Mouse (Mus musculus) liver, embryonic 15.5 days (tissue): ENCODE results near the gene Cry2. TPM values are rescaled to one million over a fixed set of nuclear protein-coding genes. Genes with fewer than 3 reads are reported as not detected.
A peak's percentile ranks its signal among the peaks of the same experiment; 100 is the strongest.
"Not testable (repeated sequence)": the region's sequence is repeated elsewhere in the genome, so short reads cannot be mapped to it uniquely, and the experiment has no call there.

Experiments
- ATAC-seq: fragments of 200-750 bp; cut with Nextera tagmentation; 2 replicates; pipeline ENCODE4 v1.8.0; 2017; ENCODE audit warnings: moderate number of reproducible peaks, mild to moderate bottlenecking, moderate library complexity; ENCODE audit not compliant: insufficient read depth
- H3K27ac ChIP-seq: fragments of 300-500 bp; sonication (generic); replicated peaks from 2 replicates; pipeline ENCODE4 v1.5.1; 2015; ENCODE audit warnings: mild to moderate bottlenecking, inconsistent platforms
- H3K27me3 ChIP-seq: fragments of 300-500 bp; sonication (generic); 2 replicates; pipeline ENCODE4 v1.6.1; 2015; ENCODE audit warnings: mild to moderate bottlenecking, inconsistent platforms
- H3K36me3 ChIP-seq: fragments of 300-500 bp; sonication (generic); replicated peaks from 2 replicates; pipeline ENCODE4 v1.6.1; 2015; ENCODE audit warnings: moderate library complexity, mild to moderate bottlenecking, inconsistent platforms
- H3K4me1 ChIP-seq: fragments of 300-500 bp; sonication (generic); replicated peaks from 2 replicates; pipeline ENCODE4 v1.6.1; 2015; ENCODE audit warnings: inconsistent platforms
- H3K4me2 ChIP-seq: fragments of 300-500 bp; sonication (generic); 2 replicates; pipeline ENCODE4 v1.6.1; 2015; ENCODE audit warnings: moderate library complexity, mild to moderate bottlenecking, inconsistent platforms
- H3K4me3 ChIP-seq: fragments of 300-500 bp; sonication (generic); replicated peaks from 2 replicates; pipeline ENCODE4 v1.5.1; 2015; ENCODE audit warnings: mild to moderate bottlenecking, inconsistent platforms
- H3K9ac ChIP-seq: fragments of 300-500 bp; sonication (generic); 2 replicates; pipeline ENCODE4 v1.6.1; 2015; ENCODE audit warnings: moderate library complexity, mild to moderate bottlenecking, inconsistent platforms
- H3K9me3 ChIP-seq: fragments of 300-500 bp; sonication (generic); replicated peaks from 2 replicates; pipeline ENCODE4 v1.6.1; 2016; ENCODE audit warnings: inconsistent platforms
- WGBS: fragments of 180-500 bp; shearing (Covaris S2); methylation state at CpG from one replicate; pipeline ENCODE4 v1.1.7; 2015; ENCODE audit warnings: mixed read lengths; ENCODE audit not compliant: insufficient replicate concordance; 5-methylcytosine and 5-hydroxymethylcytosine counted together
- polyA plus RNA-seq: library from polyadenylated mRNA; unstranded; fragments of >200 nt; fragmentation: Nextera tagmentation; extraction: Ambion mirVana; gene quantifications from 2 replicates; pipeline ENCODE4 v1.2.1, GENCODE M21; 2015

Gene Cry2
- polyA plus RNA-seq = 11.2 and 14.6 TPM in 2 replicates

- H3K9me3 ChIP-seq = no peaks in the 10 kb centered on the region
- under 1% methylated on average over 76 of the region's 76 CpGs for WGBS
- H3K4me2 ChIP-seq = peak within 1 kb of the TSS; percentile 99
- peak within 1 kb of the TSS; percentile 82 for H3K4me3 ChIP-seq
- no peaks in the 10 kb centered on the region for H3K36me3 ChIP-seq
- H3K27ac ChIP-seq = peak within 1 kb of the TSS; percentile 79
- H3K27me3 ChIP-seq = no peaks in the 10 kb centered on the region
- ATAC-seq = peak; percentile 94
- H3K9ac ChIP-seq = peak within 1 kb of the TSS; percentile 92
- H3K4me1 ChIP-seq = peaks cover 70% of the 10 kb centered on the region
These were observed at the start of gene Cry2 for GRCm38 (mm10) chr2:92433578-92434374. TSS of gene Cry2 (minus strand) at chr2:92434043.

- H3K4me1 ChIP-seq = peaks cover 14% of the 10 kb centered on the region
- H3K9me3 ChIP-seq = no peaks in the 10 kb centered on the region
- ATAC-seq = 0 out of 2 replicates have a peak, but pooled peaks have one; percentile 25
- 27% methylated on average over 5 of the region's 5 CpGs for WGBS
- H3K27ac ChIP-seq = peak overlapping the region; percentile 33; the same call in 1 of the 2 replicates
- H3K4me2 ChIP-seq = peak overlapping the region; percentile 48; the same call in 1 of the 2 replicates
- H3K36me3 ChIP-seq = no peaks in the 10 kb centered on the region
- peaks cover 40% of the 10 kb centered on the region for H3K27me3 ChIP-seq
- no peak overlapping the region for H3K4me3 ChIP-seq
- H3K9ac ChIP-seq = no peak overlapping the region
These were observed 49.7 kb upstream of the Cry2 start for GRCm38 (mm10) chr2:92483505-92483904.

- Histone ChIP-seq H3K27ac (no peak overlapping the region), H3K4me3 (no peak overlapping the region), H3K4me2 (no peak overlapping the region), H3K27me3 (peaks cover 40% of the 10 kb centered on the region), H3K36me3 (no peaks in the 10 kb centered on the region), H3K9ac (no peak overlapping the region), H3K9me3 (no peaks in the 10 kb centered on the region), H3K4me1 (peaks cover 14% of the 10 kb centered on the region)
- WGBS = 13% methylated on average over 1 of the region's 1 CpGs
- no peak for ATAC-seq
These were observed 48.7 kb upstream of the Cry2 start for GRCm38 (mm10) chr2:92482551-92482950.

GRCm38 (mm10) chr2:92478313-92478688 lies 44.5 kb upstream of the Cry2 start:
- Histone ChIP-seq H3K9me3 (no peaks in the 10 kb centered on the region), H3K4me3 (no peak overlapping the region), H3K4me2 (no peak overlapping the region), H3K36me3 (no peaks in the 10 kb centered on the region), H3K9ac (no peak overlapping the region), H3K4me1 (no peaks in the 10 kb centered on the region; the same call in 1 of the 2 replicates), H3K27ac (no peak overlapping the region), H3K27me3 (peaks cover 5% of the 10 kb centered on the region)
- 45% methylated on average over 4 of the region's 4 CpGs for WGBS
- no peak for ATAC-seq

- ATAC-seq = no peak
These were observed 43.9 kb upstream of the Cry2 start for GRCm38 (mm10) chr2:92477672-92478312.

GRCm38 (mm10) chr2:92476580-92476979 lies 42.7 kb upstream of the Cry2 start:
- H3K36me3 ChIP-seq, H3K27ac ChIP-seq, H3K4me2 ChIP-seq, ATAC-seq, H3K27me3 ChIP-seq, H3K9ac ChIP-seq, H3K9me3 ChIP-seq, H3K4me3 ChIP-seq, H3K4me1 ChIP-seq: not testable (repeated sequence)
- WGBS = 65% methylated on average over 7 of the region's 7 CpGs

More at GRCm38 (mm10) chr2:92477672-92478312, 43.9 kb upstream of the Cry2 start:
- no peaks in the 10 kb centered on the region for H3K36me3 ChIP-seq
- no peak overlapping the region for H3K27ac ChIP-seq
- H3K4me1 ChIP-seq = no peaks in the 10 kb centered on the region; the same call in 1 of the 2 replicates
- H3K4me2 ChIP-seq = no peak overlapping the region
- H3K27me3 ChIP-seq = no peaks in the 10 kb centered on the region
- 75% methylated on average over 12 of the region's 12 CpGs for WGBS
- H3K4me3 ChIP-seq = no peak overlapping the region
- no peaks in the 10 kb centered on the region for H3K9me3 ChIP-seq
- no peak overlapping the region for H3K9ac ChIP-seq

GRCm38 (mm10) chr2:92475711-92476110 lies 41.9 kb upstream of the Cry2 start:
- Histone ChIP-seq H3K9ac (no peak overlapping the region), H3K27me3 (no peaks in the 10 kb centered on the region), H3K9me3 (no peaks in the 10 kb centered on the region), H3K4me3 (no peak overlapping the region), H3K4me1 (no peaks in the 10 kb centered on the region), H3K4me2 (no peak overlapping the region), H3K36me3 (no peaks in the 10 kb centered on the region), H3K27ac (no peak overlapping the region)
- WGBS = 55% methylated on average over 2 of the region's 2 CpGs
- no peak for ATAC-seq

GRCm38 (mm10) chr2:92474920-92475319 lies 41.1 kb upstream of the Cry2 start:
- no peaks in the 10 kb centered on the region for H3K9me3 ChIP-seq
- H3K4me1 ChIP-seq = no peaks in the 10 kb centered on the region
- H3K4me2 ChIP-seq = no peak overlapping the region
- 66% methylated on average over 3 of the region's 3 CpGs for WGBS
- no peak overlapping the region for H3K9ac ChIP-seq
- no peak overlapping the region for H3K27ac ChIP-seq
- H3K4me3 ChIP-seq = no peak overlapping the region
- no peak for ATAC-seq
- no peaks in the 10 kb centered on the region for H3K36me3 ChIP-seq
- H3K27me3 ChIP-seq = no peaks in the 10 kb centered on the region

GRCm38 (mm10) chr2:92471886-92472670 lies 38.2 kb upstream of the Cry2 start:
- Histone ChIP-seq H3K9ac (no peak overlapping the region), H3K4me2 (no peak overlapping the region), H3K36me3 (no peaks in the 10 kb centered on the region), H3K27me3 (no peaks in the 10 kb centered on the region; the same call in 1 of the 2 replicates), H3K27ac (no peak overlapping the region), H3K9me3 (no peaks in the 10 kb centered on the region), H3K4me3 (no peak overlapping the region), H3K4me1 (no peaks in the 10 kb centered on the region)
- no peak for ATAC-seq
- whole genome bisulfite sequencing = 68% methylated on average over 12 of the region's 12 CpGs

GRCm38 (mm10) chr2:92464690-92465089 lies 30.8 kb upstream of the Cry2 start:
- Histone ChIP-seq H3K36me3 (no peaks in the 10 kb centered on the region), H3K4me3 (no peak overlapping the region), H3K9ac (no peak overlapping the region), H3K27ac (no peak overlapping the region), H3K9me3 (no peaks in the 10 kb centered on the region), H3K4me1 (peaks cover 10% of the 10 kb centered on the region), H3K4me2 (no peak overlapping the region), H3K27me3 (peaks cover 15% of the 10 kb centered on the region)
- no peak for ATAC-seq
- WGBS = 44% methylated on average over 3 of the region's 3 CpGs

- Histone ChIP-seq H3K4me1 (peaks cover 40% of the 10 kb centered on the region), H3K9ac (no peak overlapping the region), H3K4me2 (no peak overlapping the region), H3K9me3 (no peaks in the 10 kb centered on the region), H3K4me3 (no peak overlapping the region), H3K36me3 (0 out of 2 replicates have a peak, but pooled peaks cover 2% of the 10 kb centered on the region), H3K27me3 (peaks cover 15% of the 10 kb centered on the region), H3K27ac (no peak overlapping the region)
- ATAC-seq = no peak
- WGBS = 64% methylated on average over 1 of the region's 1 CpGs
These were observed 27.4 kb upstream of the Cry2 start for GRCm38 (mm10) chr2:92461215-92461614.
